Mouse (Mus musculus): Measurements from ENCODE around the gene Eps8l2. TPM values are rescaled to one million over a fixed set of nuclear protein-coding genes. Genes with fewer than 3 reads are reported as not detected.
A peak's percentile ranks its signal among the peaks of the same experiment; 100 is the strongest.

Gene Eps8l2
- polyA plus RNA-seq, 1 experiment from 2014 or later = 67.6 TPM

DNA sequence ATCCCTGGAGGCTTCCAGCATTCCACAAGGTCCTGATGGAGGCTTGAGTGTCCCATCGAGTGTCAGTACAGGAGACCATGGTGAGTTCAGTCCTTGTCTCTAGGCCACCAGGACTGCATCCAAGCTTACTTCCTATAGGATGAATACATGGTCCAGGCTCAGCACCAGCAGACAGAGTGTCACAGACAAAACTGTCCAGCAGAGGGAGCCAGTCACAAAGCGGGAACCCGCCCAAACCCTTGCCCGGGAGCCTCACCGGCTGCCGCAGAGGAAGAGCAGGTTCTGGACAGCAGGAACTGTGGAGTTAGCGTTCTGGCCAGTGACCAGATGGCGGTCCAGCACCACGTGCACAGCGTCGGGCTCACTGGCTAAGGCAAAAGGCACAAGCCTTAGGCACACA lies 70.2 kb downstream of the Eps8l2 start:
- Histone ChIP-seq H3K4me3 (ENCODE audit: low read depth, low read length) (no peak overlapping the region), H3K9ac (replicated peaks; ENCODE audit: low read depth) (no peak overlapping the region), H3K27ac (ENCODE audit: low read length) (no peak overlapping the region), H3K4me2 (replicated peaks; ENCODE audit: low read depth, low read length) (no peak overlapping the region), H3K27me3 (replicated peaks; ENCODE audit: insufficient read depth, low read length) (no peaks in the 10 kb centered on the region), H3K4me1 (ENCODE audit: insufficient read depth, low read depth, low read length) (no peaks in the 10 kb centered on the region; the same call in 1 of the 2 replicates), H3K9me3 (ENCODE audit: low read length) (no peaks in the 10 kb centered on the region), H3K36me3 (ENCODE audit: insufficient read depth, low read length) (no peaks in the 10 kb centered on the region)
- DNase-seq (ENCODE audit: low spot score) (peak; percentile 90), ATAC-seq (peak; percentile 74)
- 11% methylated on average over 11 of the region's 11 CpGs for WGBS
- TF ChIP-seq CTCF (IDR thresholded peaks at IDR 0.05) (peak; percentile 97), EP300 (IDR thresholded peaks at IDR 0.05) (no peak)

- H3K27ac ChIP-seq (ENCODE audit: low read length) = no peak overlapping the region
- H3K4me3 ChIP-seq (ENCODE audit: low read depth, low read length) = no peak overlapping the region
- no peaks in the 10 kb centered on the region; the same call in 1 of the 2 replicates for H3K4me1 ChIP-seq (ENCODE audit: insufficient read depth, low read depth, low read length)
- no peak overlapping the region for H3K9ac ChIP-seq (replicated peaks; ENCODE audit: low read depth)
- H3K4me2 ChIP-seq (replicated peaks; ENCODE audit: low read depth, low read length) = no peak overlapping the region
- DNase-seq (ENCODE audit: low spot score) (no peak), ATAC-seq (no peak)
- WGBS = 87% methylated on average over 8 of the region's 8 CpGs
- no peaks in the 10 kb centered on the region for H3K9me3 ChIP-seq (ENCODE audit: low read length)
- no peaks in the 10 kb centered on the region for H3K27me3 ChIP-seq (replicated peaks; ENCODE audit: insufficient read depth, low read length)
- TF ChIP-seq EP300 (IDR thresholded peaks at IDR 0.05) (no peak), CTCF (IDR thresholded peaks at IDR 0.05) (no peak)
- no peaks in the 10 kb centered on the region for H3K36me3 ChIP-seq (ENCODE audit: insufficient read depth, low read length)
Measured at GRCm38 (mm10) chr7:141410631-141411030, 72.0 kb downstream of the Eps8l2 start.

DNA sequence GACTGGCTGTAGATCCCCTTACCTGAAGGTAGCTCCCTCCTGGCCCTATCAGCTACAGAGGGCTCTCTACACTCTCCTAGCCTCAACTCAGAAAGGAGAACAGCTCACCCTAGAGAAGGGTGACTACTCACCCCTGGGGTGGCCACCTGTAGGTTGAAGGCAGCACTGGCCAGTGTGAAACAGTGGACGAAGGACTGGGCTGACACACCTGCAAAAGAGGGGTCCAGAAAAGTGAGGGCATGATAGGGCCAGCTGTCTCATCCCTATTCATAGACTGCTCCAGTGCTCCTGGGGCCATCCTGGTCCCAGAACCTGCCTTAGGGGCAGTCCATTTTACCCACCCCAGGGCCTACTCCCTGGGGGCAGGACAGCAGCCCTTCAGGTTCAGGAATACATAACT lies 73.0 kb downstream of the Eps8l2 start:
- Histone ChIP-seq H3K4me2 (replicated peaks; ENCODE audit: low read depth, low read length) (no peak overlapping the region), H3K9me3 (ENCODE audit: low read length) (no peaks in the 10 kb centered on the region), H3K27ac (ENCODE audit: low read length) (no peak overlapping the region), H3K27me3 (replicated peaks; ENCODE audit: insufficient read depth, low read length) (no peaks in the 10 kb centered on the region), H3K9ac (replicated peaks; ENCODE audit: low read depth) (no peak overlapping the region; the same call in 1 of the 2 replicates), H3K4me3 (ENCODE audit: low read depth, low read length) (no peak overlapping the region), H3K36me3 (ENCODE audit: insufficient read depth, low read length) (no peaks in the 10 kb centered on the region), H3K4me1 (ENCODE audit: insufficient read depth, low read depth, low read length) (no peaks in the 10 kb centered on the region; the same call in 1 of the 2 replicates)
- no peak for DNase-seq (ENCODE audit: low spot score)
- no peak for TF ChIP-seq EP300 (IDR thresholded peaks at IDR 0.05)
- peak; percentile 6; the same call in 1 of the 2 replicates for TF ChIP-seq CTCF (IDR thresholded peaks at IDR 0.05)
- ATAC-seq = no peak
- WGBS = 100% methylated on average over 1 of the region's 1 CpGs

Other genes starting within 250 kb of the Eps8l2 start
- 27.1 and 30.5 TPM in 2 replicates for gene Sigirr, start 238.3 kb upstream of the Eps8l2 start, polyA plus RNA-seq (2015; fragmentation: Nextera tagmentation; extraction: Ambion mirVana)
- 1.5 and 3.1 TPM in 2 replicates for gene Ano9, start 221.1 kb upstream of the Eps8l2 start, polyA plus RNA-seq (2015; fragmentation: Nextera tagmentation; extraction: Ambion mirVana)
- 39.1 and 45.7 TPM in 2 replicates for gene Ptdss2, start 216.5 kb upstream of the Eps8l2 start, polyA plus RNA-seq (2015; fragmentation: Nextera tagmentation; extraction: Ambion mirVana)
- gene Rnh1, start 166.0 kb upstream of the Eps8l2 start, polyA plus RNA-seq (2015; fragmentation: Nextera tagmentation; extraction: Ambion mirVana) = 181 and 187 TPM in 2 replicates
- gene Hras, start 144.9 kb upstream of the Eps8l2 start, polyA plus RNA-seq (2015; fragmentation: Nextera tagmentation; extraction: Ambion mirVana) = 121 and 126 TPM in 2 replicates
- gene Lrrc56, start 144.7 kb upstream of the Eps8l2 start, polyA plus RNA-seq (2015; fragmentation: Nextera tagmentation; extraction: Ambion mirVana) = 6.8 and 7.4 TPM in 2 replicates
- gene Lmntd2, start 124.8 kb upstream of the Eps8l2 start, polyA plus RNA-seq (2015; fragmentation: Nextera tagmentation; extraction: Ambion mirVana) = 0.97 and 1.0 TPM in 2 replicates
- 93.6 and 98.7 TPM in 2 replicates for gene Rassf7, start 123.0 kb upstream of the Eps8l2 start, polyA plus RNA-seq (2015; fragmentation: Nextera tagmentation; extraction: Ambion mirVana)
- 26.6 and 32.0 TPM in 2 replicates for gene Phrf1, start 110.1 kb upstream of the Eps8l2 start, polyA plus RNA-seq (2015; fragmentation: Nextera tagmentation; extraction: Ambion mirVana)
- gene Irf7, start 72.4 kb upstream of the Eps8l2 start, polyA plus RNA-seq (2015; fragmentation: Nextera tagmentation; extraction: Ambion mirVana) = 12.6 and 15.8 TPM in 2 replicates
- not detected in 2 replicates for gene Cdhr5, start 62.1 kb upstream of the Eps8l2 start, polyA plus RNA-seq (2015; fragmentation: Nextera tagmentation; extraction: Ambion mirVana)
- 1.0 and 1.3 TPM in 2 replicates for gene Sct, start 59.7 kb upstream of the Eps8l2 start, polyA plus RNA-seq (2015; fragmentation: Nextera tagmentation; extraction: Ambion mirVana)
- 0.12 and 0.17 TPM in 2 replicates for gene Drd4, start 46.9 kb upstream of the Eps8l2 start, polyA plus RNA-seq (2015; fragmentation: Nextera tagmentation; extraction: Ambion mirVana)
- gene Deaf1, start 11.2 kb upstream of the Eps8l2 start, polyA plus RNA-seq (2015; fragmentation: Nextera tagmentation; extraction: Ambion mirVana) = 35.7 and 40.8 TPM in 2 replicates
- 34.7 and 44.1 TPM in 2 replicates for gene Tmem80, start 11.1 kb upstream of the Eps8l2 start, polyA plus RNA-seq (2015; fragmentation: Nextera tagmentation; extraction: Ambion mirVana)
- 260 and 276 TPM in 2 replicates for gene Taldo1, start 53.3 kb downstream of the Eps8l2 start, polyA plus RNA-seq (2015; fragmentation: Nextera tagmentation; extraction: Ambion mirVana)
- 49.8 and 52.3 TPM in 2 replicates for gene Gatd1, start 75.3 kb downstream of the Eps8l2 start, polyA plus RNA-seq (2015; fragmentation: Nextera tagmentation; extraction: Ambion mirVana)
- gene Cend1, start 90.6 kb downstream of the Eps8l2 start, polyA plus RNA-seq (2015; fragmentation: Nextera tagmentation; extraction: Ambion mirVana) = 0.25 TPM in 2 replicates
- 9.8 and 12.3 TPM in 2 replicates for gene Slc25a22, start 99.0 kb downstream of the Eps8l2 start, polyA plus RNA-seq (2015; fragmentation: Nextera tagmentation; extraction: Ambion mirVana)
- gene Pidd1, start 105.1 kb downstream of the Eps8l2 start, polyA plus RNA-seq (2015; fragmentation: Nextera tagmentation; extraction: Ambion mirVana) = 1.7 and 1.8 TPM in 2 replicates
- gene Rplp2, start 108.5 kb downstream of the Eps8l2 start, polyA plus RNA-seq (2015; fragmentation: Nextera tagmentation; extraction: Ambion mirVana) = 878 and 910 TPM in 2 replicates
- gene Pnpla2, start 116.3 kb downstream of the Eps8l2 start, polyA plus RNA-seq (2015; fragmentation: Nextera tagmentation; extraction: Ambion mirVana) = 96.0 and 116 TPM in 2 replicates
- gene Cracr2b, start 122.2 kb downstream of the Eps8l2 start, polyA plus RNA-seq (2015; fragmentation: Nextera tagmentation; extraction: Ambion mirVana) = 74.9 and 82.0 TPM in 2 replicates
- gene Cd151, start 128.5 kb downstream of the Eps8l2 start, polyA plus RNA-seq (2015; fragmentation: Nextera tagmentation; extraction: Ambion mirVana) = 45.1 and 49.6 TPM in 2 replicates
- 48.0 and 50.5 TPM in 2 replicates for gene Polr2l, start 136.3 kb downstream of the Eps8l2 start, polyA plus RNA-seq (2015; fragmentation: Nextera tagmentation; extraction: Ambion mirVana)
- 100 and 107 TPM in 2 replicates for gene Tspan4, start 136.4 kb downstream of the Eps8l2 start, polyA plus RNA-seq (2015; fragmentation: Nextera tagmentation; extraction: Ambion mirVana)
- gene Chid1, start 201.0 kb downstream of the Eps8l2 start, polyA plus RNA-seq (2015; fragmentation: Nextera tagmentation; extraction: Ambion mirVana) = 15.6 and 20.2 TPM in 2 replicates
- gene Ap2a2, start 223.3 kb downstream of the Eps8l2 start, polyA plus RNA-seq (2015; fragmentation: Nextera tagmentation; extraction: Ambion mirVana) = 42.6 and 45.5 TPM in 2 replicates